Mouse (Mus musculus) stomach, postnatal 0 days (tissue): Measurements from ENCODE around the gene 1700049E17Rik2.
"Not testable (repeated sequence)": the region's sequence is repeated elsewhere in the genome, so short reads cannot be mapped to it uniquely, and the experiment has no call there.

Experiments
- CTCF ChIP-seq: IDR thresholded peaks from 2 replicates; pipeline ENCODE4 v1.5.1; 2016; ENCODE audit warnings: antibody characterized with exemption, low read depth, mild to moderate bottlenecking, moderate library complexity
- EP300 ChIP-seq: optimal IDR thresholded peaks from 2 replicates; pipeline ENCODE3; 2016; ENCODE audit warnings: antibody characterized with exemption

GRCm38 (mm10) chr14:41610690-41611089 is 37.7 kb downstream of the 1700049E17Rik2 start:
- not testable (repeated sequence) for TF ChIP-seq CTCF, EP300
